Mouse (Mus musculus) myocyte (in vitro differentiated cells): ENCODE results near the gene Tnfaip1. TPM values are rescaled to one million over a fixed set of nuclear protein-coding genes. Genes with fewer than 3 reads are reported as not detected.
A peak's percentile ranks its signal among the peaks of the same experiment; 100 is the strongest.

Experiments used
- H3K27me3 ChIP-seq: one replicate; pipeline ENCODE4 v1.6.1; 2011; ENCODE audit not compliant: control insufficient read depth, insufficient read depth, insufficient read length
- H3K36me3 ChIP-seq: one replicate; pipeline ENCODE4 v1.6.1; 2011; ENCODE audit not compliant: control insufficient read depth, insufficient read depth
- H3K4me2 ChIP-seq: one replicate; pipeline ENCODE4 v1.6.1; 2011; ENCODE audit warnings: low read depth, control low read depth
- H3K4me3 ChIP-seq: one replicate; pipeline ENCODE4 v1.5.1; 2011; ENCODE audit warnings: mild to moderate bottlenecking, control low read depth, moderate library complexity
- H3K79me2 ChIP-seq: one replicate; pipeline ENCODE4 v1.6.1; 2011; ENCODE audit not compliant: control insufficient read depth, insufficient read depth
- H3ac ChIP-seq: one replicate; pipeline ENCODE4 v1.6.1; 2011; ENCODE audit not compliant: control insufficient read depth, insufficient read length
- CEBPB ChIP-seq: IDR thresholded peaks from 2 replicates; pipeline ENCODE4 v1.6.1; 2011; ENCODE audit warnings: mild to moderate bottlenecking, moderate library complexity; ENCODE audit not compliant: poor library complexity, insufficient read depth, severe bottlenecking
- E2F4 ChIP-seq: IDR thresholded peaks from one replicate; pipeline ENCODE4 v1.6.1; 2011; ENCODE audit warnings: mild to moderate bottlenecking, control low read depth, moderate library complexity; ENCODE audit not compliant: insufficient read depth
- MAX ChIP-seq: IDR thresholded peaks from one replicate; pipeline ENCODE4 v1.6.1; 2011; ENCODE audit warnings: low read depth, mild to moderate bottlenecking, control low read depth
- MYOD1 ChIP-seq, 3 experiments: IDR thresholded peaks; one replicate each; pipeline ENCODE4 v1.6.1; 2011; ENCODE audit warnings: control low read depth in 2 of 3, low read depth in 2 of 3, mild to moderate bottlenecking in 2 of 3, moderate library complexity in 1 of 3; ENCODE audit not compliant: insufficient read length in 2 of 3, control insufficient read depth in 1 of 3
- MYOG ChIP-seq, 3 experiments: IDR thresholded peaks; one replicate each; pipeline ENCODE4 v1.6.1; 2011; ENCODE audit warnings: control low read depth in 2 of 3, low read depth in 2 of 3, mild to moderate bottlenecking in 2 of 3; ENCODE audit not compliant: insufficient read length in 2 of 3, control insufficient read depth in 1 of 3, insufficient read depth in 1 of 3
- POLR2A ChIP-seq: IDR thresholded peaks from one replicate; pipeline ENCODE4 v1.6.1; 2011; ENCODE audit warnings: low read depth, mild to moderate bottlenecking, control low read depth, moderate library complexity; ENCODE audit not compliant: insufficient read length
- POLR2AphosphoS2 ChIP-seq: IDR thresholded peaks from one replicate; pipeline ENCODE4 v1.6.1; 2011; ENCODE audit warnings: low read depth, control low read depth; ENCODE audit not compliant: insufficient read length
- REST ChIP-seq: IDR thresholded peaks from one replicate; pipeline ENCODE4 v1.6.1; 2011; ENCODE audit warnings: mild to moderate bottlenecking, control low read depth, moderate library complexity; ENCODE audit not compliant: insufficient read depth, insufficient read length
- SRF ChIP-seq: IDR thresholded peaks from one replicate; pipeline ENCODE4 v1.6.1; 2011; ENCODE audit warnings: low read depth; ENCODE audit not compliant: control insufficient read depth, insufficient read length
- TCF12 ChIP-seq: IDR thresholded peaks from one replicate; pipeline ENCODE4 v1.6.1; 2011; ENCODE audit warnings: mild to moderate bottlenecking, control low read depth; ENCODE audit not compliant: poor library complexity, insufficient read depth, severe bottlenecking
- TCF3 ChIP-seq: IDR thresholded peaks from one replicate; pipeline ENCODE4 v1.6.1; 2011; ENCODE audit warnings: low read depth, control low read depth; ENCODE audit not compliant: insufficient read length
- USF1 ChIP-seq: IDR thresholded peaks from one replicate; pipeline ENCODE4 v1.6.1; 2011; ENCODE audit warnings: low read depth, mild to moderate bottlenecking, control low read depth, moderate library complexity
- polyA plus RNA-seq: library from polyadenylated mRNA; unstranded; fragments of >200 nt; fragmentation: generic; extraction: Trizol; gene quantifications from one replicate; pipeline ENCODE4 v1.2.1, GENCODE M21; 2012; ENCODE audit warnings: missing spikeins

Tnfaip1 gene
- polyA plus RNA-seq, 1 experiment, result 59.3 TPM

- peaks cover 26% of the 10 kb centered on the region for H3K36me3 ChIP-seq
- TF ChIP-seq MAX (no peak), E2F4 (no peak), USF1 (no peak), MYOD1 (IDR thresholded peaks at IDR 0.05; ENCODE audit: control insufficient read depth in 1 of 3, insufficient read length in 2 of 3, low read depth in 2 of 3) (no peak), SRF (no peak), TCF12 (no peak), POLR2A (no peak), CEBPB (no peak), POLR2AphosphoS2 (no peak), MYOG (IDR thresholded peaks at IDR 0.05; ENCODE audit: control insufficient read depth in 1 of 3, insufficient read depth in 1 of 3, insufficient read length in 2 of 3, low read depth in 2 of 3) (no peak), REST (no peak), TCF3 (no peak)
- H3ac ChIP-seq, result no peak overlapping the region
- H3K4me3 ChIP-seq, result no peak overlapping the region
- no peaks in the 10 kb centered on the region for H3K79me2 ChIP-seq
- no peaks in the 10 kb centered on the region for H3K27me3 ChIP-seq
- no peak overlapping the region for H3K4me2 ChIP-seq
These were observed 35.7 kb upstream of the Tnfaip1 start for GRCm38 (mm10) chr11:78571854-78572253.

- Histone ChIP-seq H3K4me2 (no peak overlapping the region), H3K27me3 (no peaks in the 10 kb centered on the region), H3K4me3 (no peak overlapping the region), H3K79me2 (no peaks in the 10 kb centered on the region), H3ac (no peak overlapping the region), H3K36me3 (peaks cover 26% of the 10 kb centered on the region)
- TF ChIP-seq POLR2AphosphoS2 (no peak), USF1 (no peak), CEBPB (no peak), REST (no peak), TCF12 (no peak), POLR2A (no peak), E2F4 (no peak), SRF (no peak), TCF3 (no peak), MYOG (IDR thresholded peaks at IDR 0.05; ENCODE audit: control insufficient read depth in 1 of 3, insufficient read depth in 1 of 3, insufficient read length in 2 of 3, low read depth in 2 of 3) (no peak), MYOD1 (IDR thresholded peaks at IDR 0.05; ENCODE audit: control insufficient read depth in 1 of 3, insufficient read length in 2 of 3, low read depth in 2 of 3) (no peak), MAX (no peak)
These were observed 35.3 kb upstream of the Tnfaip1 start for GRCm38 (mm10) chr11:78571441-78571840.

GRCm38 (mm10) chr11:78569806-78570205 lies 33.7 kb upstream of the Tnfaip1 start:
- Histone ChIP-seq H3ac (no peak overlapping the region), H3K36me3 (peaks cover 22% of the 10 kb centered on the region), H3K4me3 (no peak overlapping the region), H3K4me2 (peak overlapping the region; percentile 65), H3K27me3 (no peaks in the 10 kb centered on the region), H3K79me2 (no peaks in the 10 kb centered on the region)
- TF ChIP-seq REST, result no peak
- no peak for TF ChIP-seq MAX

- Histone ChIP-seq H3K27me3 (no peaks in the 10 kb centered on the region), H3K4me3 (no peak overlapping the region), H3K36me3 (peaks cover 22% of the 10 kb centered on the region), H3K4me2 (peak overlapping the region; percentile 65), H3ac (no peak overlapping the region), H3K79me2 (no peaks in the 10 kb centered on the region)
- TF ChIP-seq MAX, result no peak
- TF ChIP-seq USF1, result no peak
- no peak for TF ChIP-seq TCF3
- TF ChIP-seq MYOD1 (IDR thresholded peaks at IDR 0.05; ENCODE audit: control insufficient read depth in 1 of 3, insufficient read length in 2 of 3, low read depth in 2 of 3), result peak in 2 of 3 experiments; percentile 21 to 43
- TF ChIP-seq MYOG (IDR thresholded peaks at IDR 0.05; ENCODE audit: control insufficient read depth in 1 of 3, insufficient read depth in 1 of 3, insufficient read length in 2 of 3, low read depth in 2 of 3), result peak in 1 of 3 experiments; percentile 14
These were observed 32.7 kb upstream of the Tnfaip1 start for GRCm38 (mm10) chr11:78568827-78569226.

- Histone ChIP-seq H3ac (no peak overlapping the region), H3K4me2 (peak overlapping the region; percentile 65), H3K36me3 (peaks cover 15% of the 10 kb centered on the region), H3K4me3 (no peak overlapping the region), H3K79me2 (no peaks in the 10 kb centered on the region), H3K27me3 (no peaks in the 10 kb centered on the region)
- TF ChIP-seq MYOD1 (IDR thresholded peaks at IDR 0.05; ENCODE audit: control insufficient read depth in 1 of 3, insufficient read length in 2 of 3, low read depth in 2 of 3) (no peak), POLR2A (no peak), MYOG (IDR thresholded peaks at IDR 0.05; ENCODE audit: control insufficient read depth in 1 of 3, insufficient read depth in 1 of 3, insufficient read length in 2 of 3, low read depth in 2 of 3) (no peak), TCF3 (no peak), TCF12 (no peak), MAX (no peak), REST (no peak), CEBPB (no peak), SRF (no peak), USF1 (no peak), POLR2AphosphoS2 (no peak)
These were observed 31.5 kb upstream of the Tnfaip1 start for GRCm38 (mm10) chr11:78567614-78568013.
